In genomic region chr16:42608336-42608735, GRCm38 (mm10) we compare ENCODE assay signal across 25 mouse cellular contexts.
DNase-seq lines count a peak whose midpoint lies in the region; ATAC-seq and TF ChIP-seq lines count a peak whose summit lies in the region.
"Had no signal": no experiment of that assay in that cellular context is flagged by ENCODE, and none has a peak within 500 bp of the region (broad histone marks: within the 10 kb centered on the region; RNA-seq: fewer than 3 reads in every experiment).

No protein-coding gene starts in this region.

- no peak for DNase-seq in heart, postnatal 10 days
- DNase-seq in left cerebral cortex, adult 18-20 months (ENCODE audit: low spot score in 2 of 2), result peak; percentile 32 to 47
- no peak for DNase-seq in left cerebral cortex, postnatal 10 days (ENCODE audit: extremely low spot score in 1 of 2, low spot score in 2 of 2)
- peak; percentile 19 to 22 for DNase-seq in left cerebral cortex, adult 2 months (ENCODE audit: extremely low spot score in 1 of 2, low spot score in 2 of 2)
- peak; percentile 38 for DNase-seq in right cerebral cortex, postnatal 25 days
- no peak for DNase-seq in urinary bladder, adult 18-20 months (ENCODE audit: low spot score in 2 of 2)
- DNase-seq: adrenal gland, postnatal 14 days; cerebellum, adult 11-12 months; cerebellum, postnatal 25 days; forebrain, postnatal 0 days; gastrocnemius, postnatal 36 days; lung, adult 2 months; lung, postnatal 36 days; retina, postnatal 1 day had no signal

- no peaks in the 10 kb centered on the region for H3K27me3 ChIP-seq in heart, embryonic 12.5 days (replicated peaks)
- no peaks in the 10 kb centered on the region for H3K27me3 ChIP-seq in hindbrain, embryonic 16.5 days (replicated peaks; ENCODE audit: control insufficient read depth, insufficient read depth, low read length)
- H3K27me3 ChIP-seq: CH12.LX; embryonic facial prominence, embryonic 15.5 days; stomach, embryonic 15.5 days had no signal

- 53% methylated on average over 5 of the region's 5 CpGs for WGBS in heart, embryonic 12.5 days
- WGBS in hindbrain, embryonic 16.5 days, result 67% methylated on average over 5 of the region's 5 CpGs

- no peak for ATAC-seq in heart, embryonic 12.5 days (ENCODE audit: insufficient number of reproducible peaks, low FRiP score)
- no peak for ATAC-seq in hindbrain, embryonic 16.5 days
- ATAC-seq: forebrain, postnatal 0 days; hindbrain, postnatal 0 days; intestine, postnatal 0 days had no signal

- H3K27ac ChIP-seq in heart, embryonic 12.5 days (ENCODE audit: poor library complexity, severe bottlenecking), result no peak overlapping the region
- no peak overlapping the region for H3K27ac ChIP-seq in left cerebral cortex, adult 2 months
- no peak overlapping the region for H3K27ac ChIP-seq in hindbrain, embryonic 16.5 days (ENCODE audit: low read depth, low read length)
- H3K27ac ChIP-seq: embryonic facial prominence, embryonic 15.5 days; hindbrain, postnatal 0 days; kidney, postnatal 0 days; limb, embryonic 10.5 days; midbrain, embryonic 10.5 days; stomach, embryonic 15.5 days had no signal

- H3K4me2 ChIP-seq in heart, embryonic 12.5 days, result peak overlapping the region; percentile 23; the same call in 1 of the 2 replicates
- H3K4me2 ChIP-seq in hindbrain, embryonic 16.5 days (ENCODE audit: low read length), result no peak overlapping the region
- H3K4me2 ChIP-seq: embryonic facial prominence, embryonic 15.5 days; liver, embryonic 11.5 days; stomach, embryonic 15.5 days had no signal

- intact Hi-C loops in heart, postnatal 10 days (cut with DNase I), result no loop called here
- intact Hi-C loops in left cerebral cortex, postnatal 10 days (cut with DNase I), result no loop called here
- intact Hi-C loops in left cerebral cortex, adult 2 months (cut with DNase I), result loop anchor here (2.0 to 10.0 kb wide), 3 partner anchors 138 to 176 kb away; no protein-coding TSS in a partner anchor

- TF ChIP-seq CTCF in left cerebral cortex, adult 2 months (IDR thresholded peaks at IDR 0.05), result no peak

- H3K4me1 ChIP-seq in heart, embryonic 12.5 days (replicated peaks), result 0 out of 2 replicates have a peak, but pooled peaks cover 2% of the 10 kb centered on the region
- H3K4me1 ChIP-seq in hindbrain, embryonic 16.5 days (ENCODE audit: control insufficient read depth, insufficient read depth, low read depth, low read length), result no peaks in the 10 kb centered on the region
- H3K4me1 ChIP-seq: embryonic facial prominence, embryonic 15.5 days; limb, embryonic 10.5 days; stomach, embryonic 15.5 days had no signal

- H3K9me3 ChIP-seq in heart, embryonic 12.5 days (replicated peaks), result 0 out of 2 replicates have a peak, but pooled peaks cover under 1% of the 10 kb centered on the region
- H3K9me3 ChIP-seq in hindbrain, embryonic 16.5 days (ENCODE audit: control insufficient read depth, low read length), result no peaks in the 10 kb centered on the region
- H3K9me3 ChIP-seq: embryonic facial prominence, embryonic 15.5 days; limb, embryonic 10.5 days; midbrain, embryonic 10.5 days; stomach, embryonic 15.5 days had no signal

- H3K4me3 ChIP-seq in heart, embryonic 12.5 days, result no peak overlapping the region
- H3K4me3 ChIP-seq in left cerebral cortex, adult 2 months, result no peak overlapping the region
- H3K4me3 ChIP-seq in hindbrain, embryonic 16.5 days (ENCODE audit: low read length), result no peak overlapping the region
- H3K4me3 ChIP-seq: embryonic facial prominence, embryonic 15.5 days; limb, embryonic 10.5 days; midbrain, embryonic 10.5 days; stomach, embryonic 15.5 days had no signal

- H3K36me3 ChIP-seq in heart, embryonic 12.5 days, result no peaks in the 10 kb centered on the region
- H3K36me3 ChIP-seq in hindbrain, embryonic 16.5 days (ENCODE audit: control insufficient read depth, insufficient read depth, low read length), result no peaks in the 10 kb centered on the region
- H3K36me3 ChIP-seq: embryonic facial prominence, embryonic 15.5 days; limb, embryonic 10.5 days; midbrain, embryonic 10.5 days; stomach, embryonic 15.5 days had no signal

- no peak overlapping the region for H3K9ac ChIP-seq in heart, embryonic 12.5 days
- H3K9ac ChIP-seq in hindbrain, embryonic 16.5 days (ENCODE audit: low read depth, low read length), result no peak overlapping the region
- H3K9ac ChIP-seq: embryonic facial prominence, embryonic 15.5 days; forebrain, postnatal 0 days; stomach, embryonic 15.5 days had no signal

Comparison
In these comparisons a context has a peak if more than half of its experiments do, and no peak if none do; other contexts are left out.
1. DNase-seq: peak in left cerebral cortex, adult 18-20 months (2 of 2), left cerebral cortex, adult 2 months (2 of 2) and right cerebral cortex, postnatal 25 days (single experiment); none in heart, postnatal 10 days (0 of 2), left cerebral cortex, postnatal 10 days (0 of 2) and urinary bladder, adult 18-20 months (0 of 2).